Mouse (Mus musculus) urinary bladder, postnatal 36 days (tissue): Measurements from ENCODE around the gene Tbpl2.

Experiments used
- DNase-seq, 2 experiments: peaks; one replicate each; pipeline ENCODE4 v3.0.0; 2022; ENCODE audit warnings: low spot score in 2 of 2, mixed read lengths in 1 of 2

Tbpl2 gene

GRCm38 (mm10) chr2:24096495-24096894 is at the start of gene Tbpl2:
Tbpl2 (minus strand) TSS chr2:24096595.
- DNase-seq, result no peak

GRCm38 (mm10) chr2:24134373-24134772 is 38.0 kb upstream of the Tbpl2 start:
- DNase-seq, result no peak

GRCm38 (mm10) chr2:24109085-24109484 is 12.7 kb upstream of the Tbpl2 start:
- DNase-seq, result no peak

- DNase-seq, result no peak
Measured at GRCm38 (mm10) chr2:24103619-24104289, 7.4 kb upstream of the Tbpl2 start.

GRCm38 (mm10) chr2:24090921-24091320 is 5.5 kb downstream of the Tbpl2 start:
- DNase-seq, result no peak

GRCm38 (mm10) chr2:24050459-24050858 is 45.9 kb downstream of the Tbpl2 start:
- no peak for DNase-seq

GRCm38 (mm10) chr2:24049344-24049990 is 46.9 kb downstream of the Tbpl2 start, which contains the start of gene Hnmt:
Hnmt (minus strand) TSS chr2:24049394.
- no peak for DNase-seq

- DNase-seq, result peak; percentile 18 to 66
Measured at GRCm38 (mm10) chr2:24048480-24049097, 47.8 kb downstream of the Tbpl2 start.

GRCm38 (mm10) chr2:24047551-24048479 is 48.6 kb downstream of the Tbpl2 start:
- no peak for DNase-seq

GRCm38 (mm10) chr2:24042901-24043300 is 53.5 kb downstream of the Tbpl2 start:
- DNase-seq, result no peak

- DNase-seq, result no peak
Measured at GRCm38 (mm10) chr2:24040531-24040930, 55.9 kb downstream of the Tbpl2 start.
